Mouse (Mus musculus): ENCODE data around the gene Kcnc3.

The Kcnc3 gene

GRCm38 (mm10) chr7:44570989-44571388 lies 19.5 kb upstream of the Kcnc3 start:
- no peak for DNase-seq (ENCODE audit: low read depth, low spot score)

GRCm38 (mm10) chr7:44571811-44572210 lies 18.7 kb upstream of the Kcnc3 start:
- no peak for DNase-seq (ENCODE audit: low read depth, low spot score)

- no peak for DNase-seq (ENCODE audit: low read depth, low spot score)
Measured at GRCm38 (mm10) chr7:44572213-44572701, 18.2 kb upstream of the Kcnc3 start, which contains the start of gene Napsa. Napsa (plus strand) TSS chr7:44572380.

GRCm38 (mm10) chr7:44572956-44573484 lies 17.4 kb upstream of the Kcnc3 start:
- no peak for DNase-seq (ENCODE audit: low read depth, low spot score)

DNA sequence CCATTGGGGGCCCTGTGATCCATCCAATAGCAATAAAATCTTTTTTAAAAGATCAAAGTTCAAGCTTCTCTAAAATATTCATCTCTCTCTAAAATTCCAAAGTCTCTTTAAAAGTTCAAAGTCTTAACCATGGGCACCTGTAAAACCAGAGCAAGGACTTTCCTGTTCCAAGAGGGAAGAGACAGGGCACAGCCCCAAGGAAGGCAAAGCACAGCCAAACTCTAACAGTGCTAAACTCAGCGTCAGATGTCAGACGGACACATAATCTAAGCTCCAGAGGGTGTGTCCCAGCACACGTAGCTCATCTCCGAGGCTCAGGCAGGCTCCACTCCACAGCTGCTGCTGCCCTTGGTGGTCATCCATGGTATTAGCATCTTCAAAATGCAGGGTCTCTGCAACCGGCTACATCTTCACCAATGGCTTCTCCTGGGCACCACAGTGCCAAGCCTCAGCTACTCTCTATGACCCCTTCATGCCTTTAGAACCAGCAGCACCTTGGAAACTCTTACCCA lies 14.1 kb upstream of the Kcnc3 start:
- DNase-seq (ENCODE audit: low read depth, low spot score) = no peak

GRCm38 (mm10) chr7:44581637-44582036 lies 8.8 kb upstream of the Kcnc3 start:
- DNase-seq (ENCODE audit: low read depth, low spot score) = no peak

DNA sequence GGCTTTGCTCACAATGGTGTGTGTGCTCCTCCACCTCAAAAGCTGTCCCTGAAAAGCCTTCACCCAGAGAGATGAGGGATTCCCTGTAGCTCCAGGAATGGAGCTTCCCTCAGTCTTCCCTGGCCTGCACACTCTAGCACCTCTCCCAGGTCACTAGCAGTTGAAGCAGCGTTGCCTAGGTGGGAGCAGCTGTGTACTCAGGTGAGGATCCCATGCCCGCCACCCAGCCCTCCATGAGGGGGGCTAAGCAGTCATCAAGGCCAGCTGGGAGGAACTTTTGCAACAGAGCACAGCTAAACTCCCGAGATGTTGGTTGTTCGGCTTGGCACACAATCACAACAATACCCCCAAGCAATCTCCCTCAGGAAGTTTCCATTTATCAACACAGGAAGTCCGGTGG lies 7.8 kb upstream of the Kcnc3 start:
- no peak for DNase-seq (ENCODE audit: low read depth, low spot score)

GRCm38 (mm10) chr7:44583146-44583545 lies 7.3 kb upstream of the Kcnc3 start:
- no peak for DNase-seq (ENCODE audit: low read depth, low spot score)

GRCm38 (mm10) chr7:44584265-44584804 lies 6.1 kb upstream of the Kcnc3 start:
- no peak for DNase-seq (ENCODE audit: low read depth, low spot score)

- no peak for DNase-seq (ENCODE audit: low read depth, low spot score)
Measured at GRCm38 (mm10) chr7:44584921-44585320, 5.5 kb upstream of the Kcnc3 start.

- no peak for DNase-seq (ENCODE audit: low read depth, low spot score)
Measured at GRCm38 (mm10) chr7:44585606-44586005, 4.9 kb upstream of the Kcnc3 start.

GRCm38 (mm10) chr7:44586518-44586917 lies 3.9 kb upstream of the Kcnc3 start:
- no peak for DNase-seq (ENCODE audit: low read depth, low spot score)

GRCm38 (mm10) chr7:44586930-44587329 lies 3.5 kb upstream of the Kcnc3 start:
- DNase-seq (ENCODE audit: low read depth, low spot score) = no peak

DNA sequence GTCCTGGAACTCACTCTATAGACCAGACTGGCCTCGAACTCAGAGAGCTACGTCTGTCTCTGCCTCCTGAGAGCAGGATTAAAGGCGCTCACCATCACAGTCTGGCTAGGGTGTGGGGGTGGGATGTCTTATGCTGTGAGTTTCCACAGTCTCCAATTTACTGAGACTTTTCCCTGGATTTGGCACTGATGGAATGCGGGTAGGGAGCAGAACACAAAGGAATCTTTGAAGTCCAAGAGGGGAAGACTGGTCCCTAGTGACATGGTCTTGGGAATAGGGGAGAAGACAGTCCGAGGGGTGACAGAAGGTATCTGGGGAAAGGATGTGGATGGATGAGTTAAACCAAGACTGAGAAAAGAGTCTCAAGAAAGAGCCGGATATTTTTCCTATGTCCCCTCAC lies 2.8 kb upstream of the Kcnc3 start:
- DNase-seq (ENCODE audit: low read depth, low spot score) = no peak

DNA sequence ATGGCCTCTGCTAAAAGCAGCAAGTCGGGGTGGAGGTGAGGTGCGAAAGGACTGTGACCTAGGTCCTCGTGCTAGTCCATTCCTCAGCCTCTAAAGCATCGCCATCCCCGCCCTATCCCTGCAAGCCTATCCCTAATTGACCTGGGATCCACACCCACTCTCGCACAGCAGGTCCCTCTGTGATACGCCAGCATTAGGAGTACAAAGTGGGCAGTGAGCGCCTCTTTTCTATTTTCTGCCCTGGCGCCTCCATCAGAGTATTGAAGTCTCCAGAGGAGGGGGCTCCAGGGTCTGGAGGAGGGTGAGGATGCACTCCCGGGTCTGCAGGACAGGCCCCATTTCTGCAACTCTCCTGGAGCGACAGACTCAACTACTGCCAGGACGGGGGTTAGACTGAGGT lies 2.1 kb upstream of the Kcnc3 start:
- DNase-seq (ENCODE audit: low read depth, low spot score) = no peak

DNA sequence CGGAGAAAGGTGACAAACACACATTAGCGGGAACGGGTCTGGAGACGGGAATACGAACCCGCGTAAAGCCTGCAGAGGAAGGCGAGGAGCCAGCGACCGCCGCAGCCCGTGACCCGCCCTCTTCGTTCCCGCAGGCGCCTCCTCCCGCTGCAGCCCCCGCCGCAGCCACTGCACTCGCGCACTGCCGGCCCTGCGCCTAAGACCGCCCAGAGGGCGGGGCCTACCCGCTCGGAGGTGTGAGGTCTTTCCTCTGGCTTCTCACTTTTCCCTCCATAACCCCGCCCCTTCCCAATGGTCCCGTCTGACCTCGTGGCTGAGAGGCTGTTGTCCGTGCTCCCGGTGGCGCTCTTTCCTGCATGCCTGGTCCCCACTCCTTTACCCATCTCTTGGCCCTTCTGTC lies 1.3 kb upstream of the Kcnc3 start:
- DNase-seq (ENCODE audit: low read depth, low spot score) = no peak

- DNase-seq (ENCODE audit: low read depth, low spot score) = no peak
Measured at GRCm38 (mm10) chr7:44589946-44590345, 518 bp upstream of the Kcnc3 start.

DNA sequence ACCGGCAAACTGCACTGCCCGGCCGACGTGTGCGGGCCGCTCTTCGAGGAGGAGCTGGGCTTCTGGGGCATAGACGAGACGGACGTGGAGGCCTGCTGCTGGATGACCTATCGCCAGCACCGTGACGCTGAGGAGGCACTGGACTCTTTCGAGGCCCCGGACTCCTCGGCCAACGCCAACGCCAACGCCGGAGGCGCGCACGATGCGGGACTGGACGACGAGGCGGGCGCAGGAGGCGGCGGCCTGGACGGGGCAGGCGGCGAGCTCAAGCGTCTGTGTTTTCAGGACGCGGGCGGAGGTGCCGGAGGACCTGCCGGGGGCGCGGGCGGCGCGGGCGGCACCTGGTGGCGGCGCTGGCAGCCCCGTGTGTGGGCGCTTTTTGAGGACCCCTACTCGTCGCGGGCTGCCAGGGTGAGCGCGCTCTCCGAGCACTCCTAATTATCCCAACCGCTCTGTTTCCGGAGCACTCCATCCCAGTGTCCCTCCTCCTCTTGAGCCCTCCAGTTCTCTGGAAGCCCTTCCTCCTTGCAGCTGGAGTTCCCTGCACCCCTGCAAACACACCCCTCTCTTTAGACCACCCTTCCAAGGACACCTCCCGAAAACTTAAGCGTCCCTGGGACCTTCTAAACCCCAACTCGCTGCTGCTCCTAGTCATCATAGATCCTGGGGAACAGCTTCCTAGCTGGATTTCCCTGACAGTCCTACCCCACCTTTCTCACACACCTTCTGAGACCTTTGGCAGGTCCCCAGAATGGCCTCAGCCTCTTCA lies 1.1 kb downstream of the Kcnc3 start:
- DNase-seq (ENCODE audit: low read depth, low spot score) = no peak

- no peak for DNase-seq (ENCODE audit: low read depth, low spot score)
Measured at GRCm38 (mm10) chr7:44593051-44593450, 2.6 kb downstream of the Kcnc3 start.

DNA sequence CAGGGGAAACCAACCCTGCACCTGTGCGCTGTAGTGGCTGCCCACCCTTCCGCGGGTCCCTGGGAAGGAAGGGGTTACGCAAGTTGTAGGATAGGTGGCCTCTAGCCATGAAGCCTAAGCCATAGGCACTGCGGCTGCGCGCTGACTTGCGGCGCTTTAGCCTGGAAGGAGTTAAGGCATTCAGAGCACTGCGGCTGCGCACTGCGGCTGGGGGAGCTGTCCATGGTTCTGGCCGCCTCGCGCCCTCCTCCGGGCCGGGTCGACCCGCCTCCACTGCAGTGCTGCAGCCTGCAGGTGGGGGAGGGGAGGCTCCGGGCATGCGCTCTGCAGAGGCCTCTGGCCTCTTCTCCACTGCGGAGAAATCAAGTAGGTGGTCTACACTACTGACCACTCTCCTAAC lies 3.3 kb downstream of the Kcnc3 start:
- DNase-seq (ENCODE audit: low read depth, low spot score) = no peak

GRCm38 (mm10) chr7:44594291-44594690 lies 3.8 kb downstream of the Kcnc3 start:
- no peak for DNase-seq (ENCODE audit: low read depth, low spot score)

GRCm38 (mm10) chr7:44595131-44595561 lies 4.7 kb downstream of the Kcnc3 start:
- DNase-seq (ENCODE audit: low read depth, low spot score) = no peak

- no peak for DNase-seq (ENCODE audit: low read depth, low spot score)
Measured at GRCm38 (mm10) chr7:44596051-44596450, 5.6 kb downstream of the Kcnc3 start.
